Mouse (Mus musculus) heart, postnatal 14 days (tissue): ENCODE measurements around the gene Efcab9. TPM values are rescaled to one million over a fixed set of nuclear protein-coding genes. Genes with fewer than 3 reads are reported as not detected.

Source experiments
- DNase-seq, 2 experiments: peaks; one replicate each; pipeline ENCODE4 v3.0.0; 2021 to 2022
- intact Hi-C: fragments of 180-260 bp; cut with DNase I; formaldehyde crosslinking; loops from one replicate; pipeline ENCODE4 v1.15.1; 2025
- total RNA-seq, 2 experiments: library from RNA; stranded (reverse); gene quantifications; 2 replicates each; pipeline ENCODE4 v1.2.3; 2021

Gene Efcab9
- total RNA-seq, 2 experiments from 2014 or later = 0.57 to 0.68 TPM

- intact Hi-C loops = no loop called here
- DNase-seq = no peak
These were observed 26.1 kb upstream of the Efcab9 start for GRCm38 (mm10) chr11:32558026-32558425.

GRCm38 (mm10) chr11:32556333-32556990, 24.6 kb upstream of the Efcab9 start:
- intact Hi-C loops = no loop called here
- no peak for DNase-seq

- intact Hi-C loops = no loop called here
- DNase-seq = no peak
These were observed 23.3 kb upstream of the Efcab9 start for GRCm38 (mm10) chr11:32555103-32555689.

- DNase-seq = no peak
- intact Hi-C loops = no loop called here
These were observed 22.5 kb upstream of the Efcab9 start for GRCm38 (mm10) chr11:32554141-32555091.

GRCm38 (mm10) chr11:32553311-32554140, 21.6 kb upstream of the Efcab9 start:
- no peak for DNase-seq
- intact Hi-C loops = no loop called here

- intact Hi-C loops = no loop called here
- no peak for DNase-seq
These were observed 20.7 kb upstream of the Efcab9 start for GRCm38 (mm10) chr11:32552401-32553090.

- intact Hi-C loops = no loop called here
- DNase-seq = no peak
These were observed 19.9 kb upstream of the Efcab9 start for GRCm38 (mm10) chr11:32551579-32552297.

- no peak for DNase-seq
- intact Hi-C loops = no loop called here
These were observed 19.2 kb upstream of the Efcab9 start for GRCm38 (mm10) chr11:32551056-32551455.

- intact Hi-C loops = no loop called here
- no peak for DNase-seq
These were observed 18.2 kb upstream of the Efcab9 start for GRCm38 (mm10) chr11:32550102-32550501.

GRCm38 (mm10) chr11:32549236-32549635, 17.4 kb upstream of the Efcab9 start:
- no peak for DNase-seq
- intact Hi-C loops = no loop called here

GRCm38 (mm10) chr11:32548240-32548639, 16.4 kb upstream of the Efcab9 start:
- intact Hi-C loops = no loop called here
- no peak for DNase-seq

- DNase-seq = no peak
- intact Hi-C loops = no loop called here
These were observed 15.6 kb upstream of the Efcab9 start for GRCm38 (mm10) chr11:32547391-32547947.

- peak in 1 of 2 experiments; percentile 60 for DNase-seq
- intact Hi-C loops = no loop called here
These were observed 14.6 kb upstream of the Efcab9 start for GRCm38 (mm10) chr11:32546483-32546882.

- intact Hi-C loops = no loop called here
- no peak for DNase-seq
These were observed 13.7 kb upstream of the Efcab9 start for GRCm38 (mm10) chr11:32545605-32546004.

- intact Hi-C loops = no loop called here
These were observed 12.6 kb upstream of the Efcab9 start for GRCm38 (mm10) chr11:32544497-32544896.

GRCm38 (mm10) chr11:32544041-32544440, 12.2 kb upstream of the Efcab9 start:
- no peak for DNase-seq
- intact Hi-C loops = no loop called here

More at GRCm38 (mm10) chr11:32544497-32544896, 12.6 kb upstream of the Efcab9 start:
- no peak for DNase-seq

GRCm38 (mm10) chr11:32542687-32543411, 11.0 kb upstream of the Efcab9 start:
- intact Hi-C loops = no loop called here
- no peak for DNase-seq

GRCm38 (mm10) chr11:32542181-32542580, 10.3 kb upstream of the Efcab9 start:
- intact Hi-C loops = no loop called here
- no peak for DNase-seq
